In genomic region chr17:70369124-70369523, GRCm38 (mm10) we compare ENCODE assay signal across 23 mouse cellular contexts.
DNase-seq lines count a peak whose midpoint lies in the region; ATAC-seq and TF ChIP-seq lines count a peak whose summit lies in the region.
"Had no signal": no experiment of that assay in that cellular context is flagged by ENCODE, and none has a peak within 500 bp of the region (broad histone marks: within the 10 kb centered on the region; RNA-seq: fewer than 3 reads in every experiment).

No protein-coding gene starts in this region.

- no peak for TF ChIP-seq EP300 in stomach, postnatal 0 days (optimal IDR thresholded peaks at IDR 0.05)

- H3K27me3 ChIP-seq in lung, embryonic 14.5 days (ENCODE audit: insufficient read depth, low read length): no peaks in the 10 kb centered on the region
- no peaks in the 10 kb centered on the region for H3K27me3 ChIP-seq in lung, embryonic 16.5 days (ENCODE audit: control insufficient read depth, insufficient read depth, low read depth, low read length)
- H3K27me3 ChIP-seq in stomach, embryonic 16.5 days (ENCODE audit: control insufficient read depth, insufficient read depth, low read length): no peaks in the 10 kb centered on the region
- H3K27me3 ChIP-seq in stomach, postnatal 0 days (ENCODE audit: control insufficient read depth, insufficient read depth, low read length): no peaks in the 10 kb centered on the region
- H3K27me3 ChIP-seq: embryonic facial prominence, embryonic 12.5 days; forebrain, embryonic 12.5 days had no signal

- no peak overlapping the region for H3K4me2 ChIP-seq in lung, embryonic 14.5 days
- H3K4me2 ChIP-seq in lung, embryonic 16.5 days (ENCODE audit: low read depth, low read length): no peak overlapping the region
- no peak overlapping the region for H3K4me2 ChIP-seq in stomach, embryonic 16.5 days (ENCODE audit: low read depth, low read length)
- no peak overlapping the region for H3K4me2 ChIP-seq in stomach, postnatal 0 days (replicated peaks; ENCODE audit: low read depth)
- H3K4me2 ChIP-seq: embryonic facial prominence, embryonic 12.5 days; forebrain, embryonic 12.5 days had no signal

- H3K9ac ChIP-seq in lung, embryonic 14.5 days: no peak overlapping the region
- H3K9ac ChIP-seq in lung, embryonic 16.5 days (ENCODE audit: low read length): no peak overlapping the region
- H3K9ac ChIP-seq in stomach, embryonic 16.5 days (ENCODE audit: low read length): no peak overlapping the region
- no peak overlapping the region for H3K9ac ChIP-seq in stomach, postnatal 0 days (ENCODE audit: low read length)
- H3K9ac ChIP-seq: embryonic facial prominence, embryonic 12.5 days; forebrain, embryonic 12.5 days had no signal

- H3K4me3 ChIP-seq in lung, embryonic 14.5 days (ENCODE audit: low read depth, low read length): no peak overlapping the region
- no peak overlapping the region for H3K4me3 ChIP-seq in lung, embryonic 16.5 days (ENCODE audit: low read length)
- H3K4me3 ChIP-seq in stomach, embryonic 16.5 days (replicated peaks; ENCODE audit: low read length): no peak overlapping the region
- no peak overlapping the region for H3K4me3 ChIP-seq in stomach, postnatal 0 days (ENCODE audit: low read depth, low read length)
- H3K4me3 ChIP-seq: embryonic facial prominence, embryonic 10.5 days; embryonic facial prominence, embryonic 12.5 days; forebrain, embryonic 12.5 days had no signal

- no peak for TF ChIP-seq CTCF in lung, embryonic 14.5 days (IDR thresholded peaks at IDR 0.05; ENCODE audit: low read depth)
- TF ChIP-seq CTCF in stomach, postnatal 0 days (IDR thresholded peaks at IDR 0.05; ENCODE audit: low read depth): no peak

- 51% methylated on average over 3 of the region's 3 CpGs for WGBS in lung, embryonic 14.5 days
- WGBS in lung, embryonic 16.5 days: 36% methylated on average over 3 of the region's 3 CpGs
- 68% methylated on average over 3 of the region's 3 CpGs for WGBS in stomach, embryonic 16.5 days
- WGBS in stomach, postnatal 0 days: 48% methylated on average over 3 of the region's 3 CpGs

- ATAC-seq in lung, embryonic 14.5 days (ENCODE audit: insufficient read depth): peak; percentile 74
- peak; percentile 94 for ATAC-seq in lung, embryonic 16.5 days (ENCODE audit: low read depth)
- 0 out of 2 replicates have a peak, but pooled peaks have one; percentile 29 for ATAC-seq in stomach, embryonic 16.5 days (ENCODE audit: insufficient read depth, low FRiP score)
- ATAC-seq in stomach, postnatal 0 days (ENCODE audit: low FRiP score, low TSS enrichment): no peak
- ATAC-seq: activated CD4-positive, CD25-positive, alpha-beta regulatory T cell, adult 4 months; forebrain, embryonic 14.5 days; forebrain, embryonic 16.5 days; Patski had no signal

- no peaks in the 10 kb centered on the region for H3K9me3 ChIP-seq in lung, embryonic 14.5 days (ENCODE audit: low read depth, low read length)
- no peaks in the 10 kb centered on the region for H3K9me3 ChIP-seq in lung, embryonic 16.5 days (ENCODE audit: control insufficient read depth, low read length)
- 0 out of 2 replicates have a peak, but pooled peaks cover 6% of the 10 kb centered on the region for H3K9me3 ChIP-seq in stomach, embryonic 16.5 days (replicated peaks; ENCODE audit: control insufficient read depth, low read length)
- no peaks in the 10 kb centered on the region for H3K9me3 ChIP-seq in stomach, postnatal 0 days (ENCODE audit: control insufficient read depth, low read length)
- H3K9me3 ChIP-seq: embryonic facial prominence, embryonic 10.5 days; embryonic facial prominence, embryonic 12.5 days; forebrain, embryonic 12.5 days had no signal

- no peaks in the 10 kb centered on the region for H3K36me3 ChIP-seq in lung, embryonic 14.5 days (ENCODE audit: insufficient read depth)
- no peaks in the 10 kb centered on the region for H3K36me3 ChIP-seq in lung, embryonic 16.5 days (ENCODE audit: control insufficient read depth, insufficient read depth, low read length)
- no peaks in the 10 kb centered on the region for H3K36me3 ChIP-seq in stomach, embryonic 16.5 days (ENCODE audit: control insufficient read depth, insufficient read depth, low read length)
- no peaks in the 10 kb centered on the region for H3K36me3 ChIP-seq in stomach, postnatal 0 days (ENCODE audit: control insufficient read depth, insufficient read depth, low read length)
- H3K36me3 ChIP-seq: embryonic facial prominence, embryonic 10.5 days; embryonic facial prominence, embryonic 12.5 days; forebrain, embryonic 12.5 days had no signal

- peak; percentile 33 for DNase-seq in lung, embryonic 14.5 days
- no peak for DNase-seq in lung, postnatal 10 days
- no peak for DNase-seq in lung, postnatal 14 days
- no peak for DNase-seq in stomach, postnatal 0 days (ENCODE audit: low spot score)
- peak; percentile 10 for DNase-seq in lung, postnatal 36 days
- DNase-seq in MN1 (ENCODE audit: low spot score): no peak
- DNase-seq: adrenal gland, adult 8-10 months; adrenal gland, postnatal 14 days; adrenal gland, postnatal 36 days; cerebellum, adult 11-12 months; cerebellum, adult 2 months; cerebellum, adult 9-10 months; cerebellum, postnatal 10 days; cerebellum, postnatal 25 days had no signal

- no peaks in the 10 kb centered on the region for H3K4me1 ChIP-seq in lung, embryonic 14.5 days (ENCODE audit: insufficient read depth)
- peaks cover 4% of the 10 kb centered on the region; the same call in 1 of the 2 replicates for H3K4me1 ChIP-seq in lung, embryonic 16.5 days (replicated peaks; ENCODE audit: control insufficient read depth, insufficient read depth, low read length)
- no peaks in the 10 kb centered on the region for H3K4me1 ChIP-seq in stomach, embryonic 16.5 days (ENCODE audit: control insufficient read depth, insufficient read depth, low read length)
- no peaks in the 10 kb centered on the region for H3K4me1 ChIP-seq in stomach, postnatal 0 days (replicated peaks; ENCODE audit: control insufficient read depth, insufficient read depth)
- H3K4me1 ChIP-seq: embryonic facial prominence, embryonic 10.5 days; embryonic facial prominence, embryonic 12.5 days; forebrain, embryonic 12.5 days had no signal

- H3K27ac ChIP-seq in lung, embryonic 14.5 days (ENCODE audit: low read depth): no peak overlapping the region
- H3K27ac ChIP-seq in lung, embryonic 16.5 days (ENCODE audit: low read length): peak overlapping the region; percentile 21; the same call in 1 of the 2 replicates
- H3K27ac ChIP-seq in stomach, embryonic 16.5 days (ENCODE audit: low read length): no peak overlapping the region
- H3K27ac ChIP-seq in stomach, postnatal 0 days (replicated peaks): no peak overlapping the region
- H3K27ac ChIP-seq: embryonic facial prominence, embryonic 10.5 days; embryonic facial prominence, embryonic 12.5 days; forebrain, embryonic 12.5 days had no signal

Comparison
In these comparisons a context has a peak if more than half of its experiments do, and no peak if none do; other contexts are left out.
1. DNase-seq: peak in lung, embryonic 14.5 days (single experiment) and lung, postnatal 36 days (single experiment); none in lung, postnatal 10 days (single experiment), lung, postnatal 14 days (single experiment), stomach, postnatal 0 days (single experiment) and MN1 (single experiment).